Mouse (Mus musculus) ovary, postnatal 10 days (tissue): ENCODE measurements at regions not wholly inside any gene's neighbourhood (a gene's known extent, or its start where the extent isn't known, plus 50 kb on each side); places are given as distances from the start of the nearest gene placed in this dataset.

Experiments
- DNase-seq: peaks from one replicate; pipeline ENCODE4 v3.0.0; 2022; ENCODE audit warnings: low spot score

DNA sequence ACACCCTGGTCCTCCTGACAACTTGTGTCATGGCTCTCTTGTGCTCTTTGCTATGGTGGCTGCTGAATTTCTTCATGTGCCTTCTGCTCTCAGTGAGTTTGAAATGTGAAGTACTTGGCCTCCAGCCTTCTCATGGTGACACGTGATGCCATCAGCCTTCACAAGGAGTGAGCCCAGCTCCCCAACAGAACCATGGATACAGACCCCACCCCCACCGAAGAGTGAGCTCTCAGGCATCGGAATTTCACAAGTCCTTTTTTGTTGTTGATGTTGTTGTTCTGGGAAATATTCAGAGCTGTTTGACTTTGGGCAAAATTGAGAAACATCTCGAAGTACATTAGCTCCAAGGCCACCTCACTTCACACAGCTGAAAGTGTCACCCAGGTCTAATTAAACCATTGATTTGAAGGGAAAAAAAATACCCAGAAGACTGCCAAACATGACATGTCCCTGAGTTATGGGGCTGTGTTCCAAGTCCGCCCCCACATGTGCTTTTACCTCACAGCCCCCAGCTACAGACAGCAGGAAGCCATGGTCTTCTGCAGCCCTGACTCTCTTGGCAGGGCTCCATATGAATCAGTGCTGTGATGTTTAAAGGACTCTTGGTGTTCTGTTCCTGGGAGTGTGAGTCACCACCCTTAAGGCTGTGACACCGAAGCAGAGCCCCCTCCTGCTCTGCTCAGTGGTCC lies 205.2 kb upstream of the A230072I06Rik start:
- no peak for DNase-seq

DNA sequence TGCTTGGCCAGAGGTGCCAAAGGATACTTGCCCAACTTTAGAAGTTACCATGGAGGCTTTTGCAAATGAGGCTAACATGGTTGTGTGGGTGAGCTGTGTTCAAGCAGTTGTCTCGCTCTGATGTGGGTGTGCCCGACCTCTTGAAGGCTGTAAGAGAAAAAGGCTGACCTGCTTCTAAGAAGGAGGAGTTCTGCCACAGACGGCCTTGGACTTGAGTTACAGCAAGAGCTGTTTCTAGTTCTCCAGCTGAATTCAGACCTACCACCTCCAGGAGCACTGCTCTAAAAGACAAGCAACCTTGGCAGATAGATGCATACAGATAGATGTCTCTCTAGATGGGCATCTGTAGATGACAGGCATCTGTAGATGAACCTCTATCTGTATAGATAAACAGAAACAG lies 202.7 kb upstream of the A230072I06Rik start:
- DNase-seq, result no peak

DNA sequence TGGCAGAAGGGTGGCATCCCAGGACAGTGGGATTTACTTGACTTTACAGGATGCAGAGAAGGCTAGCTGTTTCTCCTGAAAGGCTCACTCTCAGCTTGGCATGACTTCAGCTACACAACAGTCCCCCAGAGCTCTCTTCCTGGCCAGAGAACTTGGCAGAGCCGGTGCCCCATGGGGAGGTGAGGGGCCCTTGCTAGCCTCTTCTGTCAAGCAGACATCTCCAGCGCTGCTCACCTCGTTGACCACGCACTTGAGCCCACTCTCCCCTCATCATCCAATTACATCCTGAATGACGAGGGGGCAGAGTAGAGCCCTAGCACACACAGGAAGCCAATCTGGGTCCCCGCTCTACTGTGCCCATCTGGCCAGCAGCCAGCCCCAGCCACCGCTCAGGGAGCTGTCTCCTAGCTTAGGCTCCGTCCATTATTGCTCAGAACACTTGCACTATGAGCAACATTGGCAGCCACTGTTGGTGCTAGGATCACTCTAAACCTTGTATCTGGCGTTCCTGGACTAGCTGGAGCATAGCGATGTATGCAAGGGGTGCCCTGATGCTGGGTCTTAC lies 201.7 kb upstream of the A230072I06Rik start:
- DNase-seq, result no peak

DNA sequence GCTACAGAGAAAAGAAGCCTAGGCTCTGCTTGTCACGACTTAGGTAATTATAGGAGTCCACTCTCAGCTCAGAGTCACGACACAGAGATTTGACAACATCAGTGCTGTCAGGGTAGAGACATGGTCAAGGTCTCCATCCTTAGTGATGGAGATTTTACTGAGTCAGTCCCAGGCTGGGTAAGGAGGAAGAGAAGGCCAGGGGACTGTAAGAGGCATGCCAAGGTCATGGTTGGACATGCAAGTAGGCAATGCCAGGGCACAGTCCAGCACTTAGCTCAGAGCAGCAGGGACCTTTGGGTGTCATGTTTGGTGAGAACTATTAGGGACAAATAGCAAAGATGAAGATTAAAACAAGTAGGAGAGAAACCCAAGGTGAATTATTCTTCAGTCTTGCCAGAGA lies 200.7 kb upstream of the A230072I06Rik start:
- no peak for DNase-seq

DNA sequence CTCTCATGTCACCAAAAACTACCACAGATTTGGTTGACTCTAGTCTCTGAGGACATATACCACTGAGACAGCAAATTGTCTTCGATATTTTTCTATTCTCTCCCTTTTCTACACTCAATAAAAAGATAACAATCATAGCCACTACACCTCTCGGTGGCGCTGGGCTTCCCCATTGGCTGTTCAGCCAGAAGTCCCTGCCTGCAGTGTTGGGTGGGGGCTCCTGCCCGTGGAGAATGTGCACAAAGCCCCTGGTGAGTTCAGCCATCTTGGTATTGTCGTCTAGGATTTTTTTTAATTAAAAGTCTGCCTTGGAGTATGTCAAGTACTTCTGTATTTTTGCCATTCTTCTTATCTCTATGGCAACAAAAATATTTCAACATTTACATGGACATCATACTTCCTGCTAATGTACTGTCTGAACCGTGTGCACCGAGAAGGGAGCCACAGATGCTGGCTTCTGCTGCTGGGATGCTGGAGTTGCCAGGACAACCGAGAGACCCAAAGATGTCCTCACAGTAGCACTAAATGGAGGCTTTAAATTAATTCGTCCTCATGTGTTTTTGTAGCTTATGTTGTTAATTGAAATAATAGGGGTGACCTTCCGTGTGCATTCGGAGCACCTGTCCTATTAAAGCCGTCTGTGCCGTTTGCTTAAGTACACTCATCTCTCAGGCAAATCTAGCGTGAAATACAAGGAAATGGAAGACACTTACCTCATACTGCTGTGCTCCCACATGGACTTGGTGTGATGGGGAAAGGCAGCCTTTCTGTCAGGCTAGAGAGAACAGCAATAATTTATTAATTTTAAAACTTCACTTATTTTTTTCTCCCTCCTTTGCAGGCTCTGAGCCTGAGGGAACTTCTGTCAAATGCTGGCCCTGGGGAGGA lies 199.7 kb upstream of the A230072I06Rik start:
- DNase-seq, result no peak

DNA sequence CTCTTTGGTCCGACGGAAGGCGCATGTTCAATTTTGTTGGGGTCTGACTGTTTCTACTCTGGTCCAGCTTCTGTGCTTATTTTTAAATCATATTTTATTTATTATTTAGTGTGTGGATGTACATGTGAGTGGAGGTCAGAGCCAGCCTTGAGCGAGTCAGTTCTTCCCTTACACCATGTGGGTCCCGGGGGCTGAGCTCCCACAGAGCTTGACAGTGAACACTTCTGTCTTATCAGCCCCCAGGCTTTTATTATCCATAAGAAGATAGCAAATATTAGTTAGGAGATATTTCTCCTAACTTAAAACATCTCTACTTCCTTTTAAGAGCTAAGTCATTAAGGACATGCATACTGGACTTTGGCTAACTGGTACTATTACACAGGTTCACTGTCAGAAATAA lies 197.1 kb upstream of the A230072I06Rik start:
- DNase-seq, result no peak

DNA sequence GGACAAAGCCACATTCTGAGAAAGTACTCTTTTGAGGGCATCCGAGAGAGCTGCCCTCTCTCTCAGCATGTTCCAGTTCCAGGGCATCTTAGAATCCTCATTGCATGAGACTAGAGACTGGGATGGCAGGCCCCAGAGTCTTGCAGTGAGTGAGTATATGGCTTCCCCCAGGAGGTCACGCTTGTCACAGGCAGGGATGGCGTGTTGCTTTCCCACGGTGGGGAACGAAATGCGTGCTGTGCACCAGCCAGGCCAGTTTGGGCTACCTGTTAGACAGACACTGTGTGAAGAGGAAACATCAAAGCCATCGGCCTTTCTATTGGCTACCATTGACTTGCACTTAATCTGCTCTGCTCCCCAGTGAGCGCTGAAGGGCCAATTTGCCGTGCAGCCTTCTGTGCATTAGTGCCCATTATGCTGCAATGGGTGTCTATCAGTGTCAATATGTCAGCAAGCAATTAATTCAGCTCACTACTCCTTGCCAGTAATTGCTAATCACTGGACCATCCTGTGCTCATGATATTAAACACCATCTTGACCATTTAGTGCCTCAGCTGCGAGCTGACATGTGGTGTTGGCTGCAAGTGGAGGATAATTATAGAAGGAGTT lies 191.3 kb upstream of the A230072I06Rik start:
- no peak for DNase-seq

DNA sequence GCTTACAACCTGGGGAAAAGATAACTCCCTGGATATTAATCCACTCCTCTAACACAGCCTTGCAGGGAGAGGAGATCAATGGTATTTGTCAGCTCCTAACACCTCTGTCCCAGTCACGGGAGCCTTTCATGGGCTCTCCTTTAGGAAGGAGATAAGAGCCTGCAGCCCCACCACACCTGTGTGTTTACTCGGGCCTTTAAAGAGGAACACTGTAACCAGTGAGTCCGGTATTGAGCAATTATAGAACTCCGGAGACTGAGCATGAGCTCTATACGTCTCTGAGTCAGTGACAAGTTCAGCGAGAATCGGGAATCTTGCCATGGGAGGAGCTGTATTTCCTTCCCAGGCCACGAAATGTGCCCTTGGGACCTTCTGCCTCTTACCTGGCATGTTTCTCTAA lies 178.5 kb upstream of the A230072I06Rik start:
- DNase-seq, result no peak

DNA sequence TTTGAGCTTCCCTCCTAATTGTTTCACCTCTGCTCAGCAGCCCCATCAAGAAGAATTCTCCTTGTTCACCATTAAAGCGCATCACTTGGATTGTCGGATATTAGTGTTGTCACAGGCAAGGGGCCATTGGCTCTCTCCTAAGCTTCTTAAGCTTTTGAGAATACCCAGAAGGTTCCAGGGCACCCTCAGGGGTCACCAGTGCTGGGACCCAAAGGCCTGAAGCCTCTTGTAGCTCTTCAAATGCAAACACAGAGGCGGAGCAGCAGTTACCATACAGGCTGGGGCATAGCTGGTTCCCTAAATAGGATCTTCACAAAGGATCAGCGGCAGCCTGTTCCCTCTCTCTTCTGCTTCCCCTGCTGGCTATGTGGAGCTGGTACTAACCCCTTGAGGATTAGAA lies 175.3 kb upstream of the A230072I06Rik start:
- no peak for DNase-seq

DNA sequence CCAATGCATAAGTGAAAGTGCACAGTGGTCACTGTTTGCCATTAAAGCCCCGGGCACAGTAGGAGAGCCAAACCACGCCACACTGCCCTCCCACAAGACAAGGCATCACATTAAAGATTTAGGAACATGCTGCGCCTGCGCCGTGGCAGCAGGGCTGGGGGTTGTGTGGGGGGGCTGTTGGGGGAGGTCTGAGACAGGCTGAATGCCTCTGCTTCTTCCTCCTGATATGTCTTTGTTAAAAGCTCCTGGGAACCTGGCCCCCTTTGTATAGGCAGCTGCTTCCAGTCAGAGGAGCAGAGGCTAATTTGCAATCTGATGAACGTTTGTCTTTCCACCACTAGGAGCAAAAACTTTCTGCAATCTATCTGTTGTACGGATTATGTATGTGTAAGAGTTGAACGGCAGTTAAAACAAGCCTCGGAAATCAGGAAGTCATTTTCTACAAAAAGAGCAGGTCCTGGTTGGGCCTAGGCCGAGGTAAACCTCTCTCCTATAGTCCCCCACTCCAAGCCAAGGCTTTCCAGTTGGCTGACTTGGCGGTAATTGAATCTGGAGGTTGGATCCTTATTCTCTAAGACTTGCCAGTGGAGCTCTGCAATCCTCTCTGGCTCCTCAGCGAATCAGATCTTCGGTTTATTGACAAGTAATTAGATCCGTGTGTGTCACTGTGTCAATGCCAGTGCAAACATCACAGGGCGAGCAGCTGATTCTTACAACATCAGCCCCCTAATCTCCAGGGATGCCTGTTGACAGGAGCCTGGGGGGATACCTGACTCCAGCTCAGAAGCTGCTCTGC lies 173.3 kb upstream of the A230072I06Rik start:
- DNase-seq, result no peak

DNA sequence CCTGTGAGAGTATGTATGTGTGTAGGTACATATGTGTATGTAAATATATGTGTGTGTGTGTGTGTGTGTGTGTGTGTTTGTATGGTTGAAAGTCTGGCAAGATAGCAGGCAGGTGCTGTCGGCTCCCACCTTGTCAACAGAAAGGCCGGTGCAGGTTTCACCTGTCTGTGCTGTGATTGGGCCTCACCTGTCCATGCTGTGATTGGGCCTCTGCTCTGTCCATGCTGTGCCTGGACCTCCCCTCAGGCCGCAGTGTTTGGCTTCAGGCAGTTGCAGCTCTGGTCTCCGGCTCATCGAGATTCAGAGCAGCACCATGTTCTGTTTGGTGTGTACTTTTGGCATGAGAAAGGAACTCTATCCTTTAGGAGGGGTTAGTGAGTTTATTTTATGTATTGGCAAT lies 170.0 kb upstream of the A230072I06Rik start:
- DNase-seq, result no peak

DNA sequence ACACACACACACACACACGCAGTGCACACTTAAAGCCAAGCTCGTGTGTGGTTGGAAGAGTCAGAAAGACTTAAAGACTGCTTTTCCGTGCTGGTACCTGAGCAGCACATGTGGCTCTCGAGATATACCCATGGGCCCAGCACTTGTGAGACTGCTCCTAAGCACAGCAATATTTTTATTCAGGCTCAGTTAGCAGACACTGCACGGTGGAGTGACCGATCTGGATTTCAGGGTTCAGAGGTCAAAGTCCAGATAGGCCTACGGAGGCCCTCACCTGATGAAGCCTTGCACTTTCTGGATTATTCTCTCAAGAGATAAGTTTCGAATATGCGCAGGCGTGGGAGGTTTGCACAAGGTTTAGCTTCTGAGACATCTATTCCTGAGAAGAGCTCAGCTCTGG lies 167.0 kb upstream of the A230072I06Rik start:
- DNase-seq, result no peak

DNA sequence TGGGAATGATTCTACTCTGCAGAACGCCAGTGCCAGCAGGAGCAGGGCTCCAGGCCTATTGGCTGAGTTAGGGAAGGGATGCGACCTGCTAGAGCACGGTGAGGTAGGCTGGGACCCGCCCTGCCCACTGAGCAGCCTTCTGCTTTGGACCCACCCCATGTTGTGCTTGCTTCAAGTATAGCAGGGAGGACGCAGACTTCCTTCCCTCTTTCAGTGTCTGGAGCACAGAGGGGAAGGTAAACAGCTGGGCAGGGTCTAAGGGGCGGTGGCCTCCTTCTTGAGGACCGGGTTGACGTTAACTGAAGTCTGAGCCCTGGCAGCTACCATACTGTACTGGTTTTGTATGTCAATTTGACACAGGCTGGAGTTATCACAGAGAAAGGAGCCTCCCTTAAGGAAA lies 165.6 kb upstream of the A230072I06Rik start:
- DNase-seq, result no peak

DNA sequence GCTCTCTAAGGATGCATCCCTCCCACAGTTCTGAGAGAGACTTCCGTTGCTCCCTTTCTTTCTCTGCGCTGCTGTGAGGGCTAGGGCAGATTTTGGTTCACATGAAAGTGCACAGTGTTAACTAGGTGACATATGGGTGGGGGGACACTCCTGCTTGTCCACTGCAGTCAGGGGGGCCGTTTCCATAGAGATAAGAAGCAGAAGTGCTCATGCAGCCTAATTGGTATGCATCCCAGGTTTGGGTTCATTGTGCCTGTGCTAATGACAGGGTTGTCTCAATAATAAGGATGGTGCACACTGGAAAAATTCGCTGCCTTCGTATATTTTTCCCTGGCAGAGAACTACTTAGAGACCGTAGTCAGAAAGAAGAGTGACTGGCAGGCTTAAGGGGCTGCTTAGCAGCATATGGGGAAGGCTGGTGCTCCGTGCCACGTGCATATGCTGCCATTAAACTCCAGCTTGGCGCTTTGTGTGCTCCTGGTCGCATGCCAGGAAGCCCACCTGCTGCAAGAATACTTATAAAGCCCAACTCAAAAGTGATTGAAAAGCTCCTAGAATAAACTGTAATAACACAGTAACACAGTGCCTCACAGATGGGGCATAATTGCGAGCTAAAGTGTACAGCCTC lies 152.1 kb upstream of the A230072I06Rik start:
- no peak for DNase-seq

DNA sequence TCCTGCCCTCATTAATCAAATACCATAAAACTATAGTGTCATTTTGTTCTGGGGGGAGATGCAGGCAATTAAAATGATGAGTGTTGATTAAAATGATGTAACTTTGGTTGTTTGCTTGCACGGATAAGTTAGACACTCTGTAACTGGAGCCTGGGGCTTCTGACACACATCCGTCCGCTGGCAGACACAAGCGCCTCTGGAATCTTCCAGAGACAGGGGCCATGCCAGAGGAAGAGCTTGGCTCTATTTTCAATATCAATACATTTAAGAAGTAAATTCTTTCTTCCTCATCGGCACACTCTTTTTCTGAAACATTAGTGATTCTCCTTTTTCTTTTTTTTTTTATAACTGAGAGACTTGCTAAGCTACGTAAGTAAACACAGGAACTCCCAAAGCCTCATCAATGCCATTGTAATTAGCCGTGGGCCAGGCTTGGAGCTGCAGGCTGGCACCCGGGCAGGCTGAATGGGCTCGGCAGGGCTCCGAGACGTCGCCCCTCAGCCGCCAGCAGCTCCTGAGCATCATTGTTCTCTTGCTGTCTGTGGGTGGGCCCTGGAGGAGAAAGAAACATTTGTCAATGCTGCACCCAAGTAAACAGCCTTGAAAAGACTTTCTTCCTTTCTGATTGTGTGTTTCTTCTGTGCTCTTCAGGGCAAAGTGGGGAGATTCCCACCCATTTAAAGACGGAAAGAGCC lies 151.4 kb upstream of the A230072I06Rik start:
- DNase-seq, result no peak

DNA sequence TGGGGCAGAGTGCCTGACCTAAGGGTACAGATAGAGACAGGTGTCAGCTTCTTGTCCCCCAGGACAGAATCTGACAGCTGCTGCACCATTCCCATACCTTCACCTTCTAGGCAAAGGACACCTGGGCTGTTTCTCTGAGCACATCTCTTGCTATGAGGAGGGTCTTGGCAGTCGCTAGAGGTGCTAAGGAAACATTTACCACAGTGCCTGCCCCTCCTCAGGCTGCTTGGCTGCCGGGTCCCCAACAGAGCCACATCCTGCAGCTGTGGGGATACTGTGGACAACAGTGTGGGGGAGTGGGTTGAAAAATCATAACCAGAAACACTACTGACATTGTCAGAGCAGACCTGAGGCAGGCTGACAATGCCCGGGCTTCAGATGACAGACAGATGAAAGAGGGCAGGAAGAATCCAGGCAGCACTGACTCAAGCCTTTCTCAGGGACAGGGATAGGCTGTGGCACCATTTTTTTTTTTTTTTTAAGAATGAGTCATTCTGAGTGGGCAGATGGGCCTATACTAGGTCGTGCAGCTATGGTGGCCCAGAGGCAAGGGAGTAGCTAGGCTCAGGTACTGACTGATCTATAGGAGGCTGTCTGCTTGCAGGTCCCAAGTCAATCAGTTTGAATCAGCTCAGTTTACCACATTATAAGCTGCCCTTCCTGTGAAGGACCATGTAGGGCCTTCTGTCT lies 150.7 kb upstream of the A230072I06Rik start:
- no peak for DNase-seq

DNA sequence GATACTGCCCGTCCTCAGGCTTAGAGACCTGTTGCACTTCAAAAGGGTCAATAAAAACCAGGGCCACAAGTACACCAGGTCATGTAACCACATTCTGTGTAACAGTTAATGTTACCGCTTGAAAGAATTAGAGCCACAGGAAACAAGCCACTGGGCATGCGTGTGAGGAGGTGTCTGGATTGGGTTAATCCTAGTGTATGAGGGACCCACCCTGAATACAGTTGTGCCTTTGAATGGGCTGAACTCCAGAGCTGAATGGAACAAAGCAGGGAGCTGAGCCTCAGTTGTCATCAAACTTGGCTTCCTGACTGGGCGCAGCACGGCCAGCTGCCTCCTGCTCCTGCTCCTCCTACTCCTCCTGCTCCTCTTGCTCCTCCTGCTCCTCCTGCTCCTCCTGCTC lies 148.0 kb upstream of the A230072I06Rik start:
- no peak for DNase-seq

DNA sequence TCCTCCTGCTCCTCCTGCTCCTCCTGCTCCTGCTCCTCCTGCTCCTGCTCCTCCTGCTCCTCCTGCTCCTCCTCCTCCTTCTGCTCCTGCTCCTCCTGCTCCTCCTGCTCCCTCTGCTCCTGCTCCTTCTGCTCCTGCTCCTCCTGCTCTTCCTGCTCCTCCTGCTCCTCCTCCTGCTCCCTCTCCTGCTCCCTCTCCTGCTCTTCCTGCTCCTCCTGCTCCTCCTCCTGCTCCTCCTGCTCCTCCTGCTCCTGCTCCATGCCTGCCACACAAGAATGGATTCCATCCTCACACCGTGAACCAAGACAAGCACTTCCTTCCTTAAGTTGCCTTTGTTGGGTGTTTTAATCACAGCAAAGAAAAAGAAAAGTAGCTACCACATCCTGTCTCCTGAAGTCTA lies 144.4 kb upstream of the A230072I06Rik start:
- DNase-seq, result no peak

DNA sequence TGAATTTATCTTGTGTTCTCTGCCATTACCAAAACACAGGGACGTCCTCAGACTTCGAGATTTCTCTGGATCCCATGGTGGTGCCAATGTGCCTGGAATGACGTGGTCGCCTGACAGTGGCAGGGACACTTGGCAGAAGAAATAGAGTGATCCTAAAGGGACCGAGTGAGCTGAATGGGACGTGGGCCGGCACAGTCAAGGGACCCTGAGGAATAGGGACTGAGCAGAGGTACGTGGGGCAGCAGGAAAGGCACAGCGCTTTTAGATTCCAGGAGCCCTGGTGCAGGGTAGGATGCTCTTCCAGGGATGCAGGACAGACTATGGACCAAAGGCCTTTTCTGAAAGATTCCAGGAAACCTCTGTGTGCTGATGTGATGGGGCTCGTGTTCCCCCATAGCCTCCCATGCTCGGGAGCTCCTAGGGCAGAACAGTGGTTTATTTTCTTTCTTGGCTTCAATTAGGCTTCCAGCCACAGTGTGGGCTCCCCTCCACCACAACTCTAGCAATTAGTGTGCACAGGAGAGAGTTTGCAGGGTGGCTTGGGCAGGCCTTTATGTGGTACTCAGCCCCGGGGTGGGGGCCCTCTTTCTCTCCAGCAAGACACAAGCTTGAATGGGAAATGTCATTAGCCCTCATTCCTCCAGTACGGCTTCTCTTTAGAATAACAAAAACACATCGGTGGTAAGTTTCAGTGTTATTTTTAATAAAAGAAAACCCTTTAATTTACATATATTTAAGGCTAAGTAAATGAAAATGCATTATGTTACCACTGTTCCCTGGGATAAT lies 143.0 kb upstream of the A230072I06Rik start:
- no peak for DNase-seq

DNA sequence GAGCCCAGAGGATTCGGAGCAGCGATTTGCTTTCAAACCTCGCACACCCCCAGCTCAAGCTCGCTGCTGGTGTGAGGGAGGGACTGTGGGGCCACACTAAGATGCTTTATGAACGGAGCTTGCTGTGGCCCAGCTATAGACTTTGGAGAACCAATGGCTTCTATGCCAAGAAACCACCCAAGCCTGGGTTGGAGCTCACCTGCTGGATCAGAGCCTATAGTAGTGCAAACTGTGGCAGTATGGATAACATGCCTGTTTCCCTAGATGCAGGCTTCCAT lies 142.5 kb upstream of the A230072I06Rik start:
- DNase-seq, result no peak
